Mouse (Mus musculus) kidney, postnatal 10 days (tissue): ENCODE data around the gene Zfp207.
"Not testable (repeated sequence)": the region's sequence is repeated elsewhere in the genome, so short reads cannot be mapped to it uniquely, and the experiment has no call there.

Source experiments
- DNase-seq: peaks from one replicate; pipeline ENCODE4 v3.0.0; 2021; ENCODE audit warnings: mixed read lengths

Gene Zfp207

DNA sequence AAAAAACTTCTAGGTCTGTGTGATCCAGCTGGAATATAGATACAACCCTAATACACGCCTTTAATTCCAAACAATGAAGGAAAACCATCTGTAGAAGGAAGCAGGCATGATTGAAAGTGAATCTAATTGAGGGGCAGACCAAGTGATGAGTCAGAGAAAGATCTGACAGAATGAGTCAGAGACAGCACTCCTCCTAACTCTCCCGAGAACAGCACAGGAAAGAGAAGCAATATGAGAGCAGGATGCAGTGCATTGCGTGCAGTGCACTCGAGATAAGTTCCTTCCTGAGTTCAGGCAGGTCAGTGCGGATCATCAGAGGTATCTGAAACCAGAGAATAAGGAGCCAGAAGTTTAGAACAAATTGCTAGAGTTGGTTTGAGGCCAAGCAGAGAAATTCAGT, 34.0 kb downstream of the Zfp207 start:
- DNase-seq: no peak

DNA sequence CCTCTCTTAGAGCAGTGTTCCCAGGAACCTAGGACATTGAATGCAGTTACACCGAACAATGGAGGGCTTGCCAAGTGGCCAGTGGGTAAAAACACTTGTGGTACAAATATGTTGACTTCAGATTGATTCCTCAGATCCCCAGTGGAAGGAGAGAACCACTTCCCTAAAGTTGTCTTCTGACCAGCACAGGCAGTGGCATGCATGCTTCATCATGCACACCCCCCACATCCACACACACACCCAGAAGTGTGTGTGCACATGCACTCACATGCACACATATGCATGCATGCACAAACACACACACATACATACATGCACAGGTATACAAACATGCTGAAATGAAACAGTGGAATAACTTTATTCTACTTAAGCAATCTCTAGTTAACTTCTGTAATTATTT, 36.7 kb downstream of the Zfp207 start:
- DNase-seq: no peak

- DNase-seq: no peak
These were observed 37.3 kb downstream of the Zfp207 start for GRCm38 (mm10) chr11:80420202-80420984.

DNA sequence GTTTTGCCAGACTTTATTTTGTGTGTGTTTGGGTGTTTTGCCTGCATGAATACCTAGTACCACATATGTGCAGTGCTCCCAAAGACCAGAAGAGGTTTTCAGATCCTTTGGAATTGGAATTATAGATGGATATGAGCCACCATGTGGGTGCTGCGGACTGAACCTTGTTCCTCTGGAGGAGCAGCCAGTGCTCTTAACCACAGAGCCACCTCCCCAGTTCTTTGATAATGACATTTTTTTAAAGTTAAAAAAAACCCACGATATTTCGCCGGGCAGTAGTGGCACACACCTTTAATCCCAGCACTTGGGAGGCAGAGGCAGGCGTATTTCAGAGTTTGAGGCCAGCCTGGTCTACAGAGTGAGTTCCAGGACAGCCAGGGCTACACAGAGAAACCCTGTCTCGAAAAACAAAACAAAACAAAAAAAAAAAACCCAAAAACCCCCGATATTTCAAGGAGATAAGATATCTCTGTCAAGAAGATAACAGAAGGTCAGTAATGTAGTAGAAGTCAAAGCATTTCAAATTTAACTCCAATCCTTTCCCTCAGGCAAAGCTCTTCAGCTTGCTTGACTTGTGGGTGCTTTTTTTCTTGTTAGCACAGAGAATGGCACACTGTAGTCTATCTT, 38.5 kb downstream of the Zfp207 start:
- no peak for DNase-seq

DNA sequence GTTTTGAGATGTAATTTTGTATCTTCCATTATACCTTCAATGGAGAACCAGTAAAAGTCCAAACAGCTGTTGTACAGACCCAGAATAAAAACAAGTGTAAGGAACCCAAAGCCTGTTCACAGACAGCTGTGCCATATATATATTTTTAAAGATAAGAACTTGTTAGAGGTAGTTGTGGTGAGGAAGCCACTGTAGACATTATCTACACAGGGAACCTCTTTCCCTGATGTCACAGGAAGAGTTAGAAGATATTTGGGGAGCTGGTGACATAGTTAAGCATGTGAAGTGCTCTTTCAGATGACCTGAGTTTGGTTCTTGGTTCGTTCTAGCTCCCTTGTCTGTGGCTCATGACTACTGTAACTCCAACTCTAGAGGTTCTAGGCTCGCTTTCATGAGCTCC, 41.6 kb downstream of the Zfp207 start:
- DNase-seq: no peak

- DNase-seq: no peak
These were observed 42.2 kb downstream of the Zfp207 start for GRCm38 (mm10) chr11:80425247-80425778.

- DNase-seq: not testable (repeated sequence)
These were observed 43.1 kb downstream of the Zfp207 start for GRCm38 (mm10) chr11:80426029-80426813.

DNA sequence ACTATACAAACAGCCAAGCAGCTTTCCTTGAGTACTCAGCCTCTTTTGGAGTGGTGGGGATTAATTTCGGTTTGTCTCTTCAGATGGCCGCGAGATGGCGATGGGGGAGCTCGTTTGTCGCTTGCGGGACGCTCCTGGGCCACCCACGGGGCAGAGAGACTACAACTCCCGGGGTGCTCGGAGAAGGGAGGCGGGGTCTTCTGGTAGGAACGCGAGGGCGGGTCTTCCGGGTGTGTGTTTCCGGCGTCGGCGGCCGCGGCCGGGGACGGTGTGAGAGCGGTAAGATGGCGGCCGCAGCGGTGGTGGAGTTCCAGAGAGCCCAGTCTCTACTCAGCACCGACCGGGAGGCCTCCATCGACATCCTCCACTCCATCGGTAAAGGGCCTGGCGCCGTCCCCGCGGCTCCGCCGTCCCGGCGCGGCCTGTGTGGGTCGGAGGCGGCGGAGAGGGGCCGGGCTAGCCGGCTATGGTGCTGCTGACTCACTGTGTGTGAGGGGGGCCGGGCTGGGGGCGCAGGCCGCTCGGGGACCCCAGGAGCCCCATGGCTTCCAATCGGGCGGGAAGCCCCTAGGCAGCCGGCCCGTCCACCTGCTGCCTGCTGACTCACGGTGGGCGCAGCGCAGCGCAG, 45.4 kb downstream of the Zfp207 start, which contains the start of gene Psmd11:
Gene Psmd11 (plus strand): TSS at position 235 of the 628 bp plus-strand sequence.
- DNase-seq: peak; percentile 97

- DNase-seq: peak; percentile 63
These were observed 46.0 kb downstream of the Zfp207 start for GRCm38 (mm10) chr11:80429009-80429475.

GRCm38 (mm10) chr11:80429500-80430166, 46.6 kb downstream of the Zfp207 start:
- DNase-seq: no peak

DNA sequence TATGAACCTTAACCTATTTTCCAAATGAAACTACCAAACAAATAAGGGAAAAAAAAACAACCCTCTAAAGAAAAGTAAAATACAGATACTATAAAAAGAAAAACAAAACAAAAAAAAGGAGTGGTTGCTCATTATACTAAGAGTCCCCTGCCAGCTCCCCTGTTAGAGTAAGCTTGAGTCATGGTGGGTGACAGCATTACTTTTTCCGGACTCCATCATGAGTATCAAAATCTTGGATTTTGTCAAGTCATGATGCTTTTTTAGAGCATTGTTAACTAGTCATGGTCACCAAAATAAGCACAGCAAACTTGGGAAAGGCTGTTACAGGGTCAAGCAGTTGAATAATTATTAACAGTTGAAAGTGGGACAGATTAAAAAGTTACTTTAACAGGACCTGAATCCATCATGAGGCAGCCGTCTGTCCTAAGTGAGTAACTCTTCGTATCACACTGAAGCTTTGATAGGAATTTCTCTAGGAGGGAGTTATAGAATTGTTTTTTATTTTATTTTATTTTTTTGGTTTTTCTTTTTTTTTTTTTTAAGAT, 47.4 kb downstream of the Zfp207 start:
- DNase-seq: no peak

DNA sequence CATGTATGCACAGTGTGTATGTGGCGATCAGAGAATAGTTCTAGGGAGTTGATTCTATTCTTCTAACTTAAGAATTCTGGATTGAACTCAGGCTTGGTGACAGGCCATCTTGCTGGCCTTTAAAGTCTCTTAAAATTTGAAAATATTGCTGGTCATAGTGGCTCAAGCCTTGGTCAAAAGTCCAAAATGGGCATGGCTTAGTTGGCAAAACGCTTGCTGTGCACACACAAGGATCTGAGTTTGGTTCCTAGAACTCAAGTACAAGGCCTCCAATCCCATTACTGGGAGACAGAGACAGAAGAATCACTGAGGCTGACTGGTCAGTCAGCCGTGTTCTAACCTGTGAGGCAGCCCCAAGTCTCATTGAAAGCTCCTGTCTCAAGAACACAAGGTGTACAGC, 63.8 kb downstream of the Zfp207 start:
- DNase-seq: no peak

- no peak for DNase-seq
These were observed 66.8 kb downstream of the Zfp207 start for GRCm38 (mm10) chr11:80449859-80450258.

GRCm38 (mm10) chr11:80452242-80452641, 69.2 kb downstream of the Zfp207 start:
- no peak for DNase-seq

- DNase-seq: no peak
These were observed 70.1 kb downstream of the Zfp207 start for GRCm38 (mm10) chr11:80453198-80453597.
